Mouse (Mus musculus) 3134 (cell line): ENCODE data around the gene Ulk4.

Experiments
- DNase-seq: peaks from one replicate; pipeline ENCODE4 v3.0.0-alpha.2; 2011; ENCODE audit warnings: low spot score; ENCODE audit not compliant: insufficient read length; ENCODE audit errors: extremely low read depth

Ulk4 gene

DNA sequence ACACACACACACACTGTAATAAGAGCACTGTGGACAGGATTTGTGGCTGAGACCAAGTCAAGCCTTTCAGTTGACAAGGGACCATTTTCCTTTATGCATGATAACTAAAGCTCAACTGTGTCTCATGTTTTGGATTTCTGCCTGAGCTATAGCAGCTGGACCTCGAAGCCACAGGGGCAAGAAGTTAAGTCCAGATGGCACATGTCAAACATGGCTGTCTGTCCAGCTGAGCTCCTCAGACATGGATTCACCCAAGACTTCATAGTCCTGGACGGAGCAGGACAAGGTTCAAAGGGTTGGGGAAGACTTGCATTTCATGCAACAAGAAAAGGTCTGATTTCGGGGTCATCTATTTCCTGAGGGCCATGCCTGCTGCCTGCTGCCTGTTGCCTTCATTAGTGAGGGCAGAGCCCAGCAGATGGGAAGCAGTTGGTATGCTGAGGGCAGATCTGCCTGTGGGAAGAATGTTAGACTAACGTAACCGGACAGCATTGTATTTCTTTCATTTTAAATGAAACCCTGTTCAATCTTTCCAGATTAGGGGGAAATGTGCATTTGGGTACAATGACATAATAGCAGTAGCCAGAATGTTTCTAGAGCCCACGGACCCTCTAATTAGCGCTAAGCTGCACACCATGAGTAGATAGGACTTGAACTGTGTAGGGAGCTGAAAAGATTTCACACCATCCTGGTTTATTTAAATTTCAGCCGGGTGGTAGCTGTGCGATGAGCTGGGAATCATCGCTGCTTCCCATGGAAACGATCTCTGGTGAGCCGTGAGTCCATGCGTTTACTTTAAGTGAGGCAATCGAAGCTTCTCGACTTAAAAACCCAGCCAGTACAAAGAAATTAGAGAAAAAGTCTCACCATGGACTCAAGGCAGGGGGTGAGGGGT is 286.9 kb downstream of the Ulk4 start:
- no peak for DNase-seq

DNA sequence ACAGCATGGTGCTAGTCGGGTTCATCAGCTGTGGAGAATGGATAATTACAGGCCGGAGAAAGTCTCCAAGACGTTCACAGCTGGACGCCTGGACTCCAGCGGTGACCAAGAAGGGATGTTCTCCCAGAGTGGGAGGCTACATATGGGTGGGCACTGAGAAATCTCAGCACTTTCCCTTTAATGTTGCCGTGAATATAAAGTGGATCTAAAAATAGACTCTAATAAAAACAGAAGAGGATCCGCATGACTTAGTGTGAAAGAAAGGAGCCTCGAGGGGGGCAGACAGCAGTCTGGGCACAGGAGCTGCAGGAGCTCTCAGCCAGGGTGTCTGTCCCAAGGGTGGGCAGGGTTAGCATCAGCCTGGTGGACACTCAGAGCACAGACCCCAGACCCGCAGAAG is 288.9 kb downstream of the Ulk4 start:
- no peak for DNase-seq

DNA sequence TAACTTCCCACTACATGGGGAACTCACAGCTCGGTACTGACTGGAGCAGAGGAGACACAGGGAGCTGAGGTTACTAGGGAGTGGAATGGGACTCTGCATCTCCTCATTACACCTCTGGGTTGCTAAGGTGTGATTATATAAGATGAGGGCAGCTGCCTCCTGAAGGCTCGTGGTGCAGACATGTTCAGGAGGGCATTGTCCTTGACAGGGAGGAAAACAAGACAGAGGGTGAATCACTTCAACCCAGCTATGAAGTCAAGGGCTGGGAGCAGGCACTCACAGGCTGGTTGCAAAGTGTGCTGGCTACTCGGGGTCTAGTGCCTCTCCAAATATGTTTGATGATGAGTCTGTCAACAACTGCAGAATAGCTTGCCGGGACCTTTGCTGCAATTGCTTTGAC is 290.0 kb downstream of the Ulk4 start:
- DNase-seq: no peak

DNA sequence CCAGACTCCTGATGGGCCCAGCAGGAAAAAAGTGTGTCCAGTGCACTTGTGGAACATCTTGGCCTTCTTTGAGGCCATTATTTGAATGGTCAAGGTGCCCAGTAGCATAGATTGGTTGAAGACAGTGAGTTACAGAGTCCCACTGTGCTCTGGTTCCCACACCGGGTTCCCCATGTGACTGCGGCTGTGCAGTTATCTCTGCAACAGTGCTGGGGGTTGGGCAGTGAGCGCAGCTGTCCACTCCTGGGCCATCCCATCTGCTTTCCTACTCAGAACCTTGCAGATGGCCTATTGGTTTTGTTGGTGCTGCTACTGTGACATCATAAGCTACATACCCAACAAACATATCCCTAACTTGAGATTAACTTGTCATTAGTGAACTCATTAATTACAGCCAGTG is 290.7 kb downstream of the Ulk4 start:
- no peak for DNase-seq

DNA sequence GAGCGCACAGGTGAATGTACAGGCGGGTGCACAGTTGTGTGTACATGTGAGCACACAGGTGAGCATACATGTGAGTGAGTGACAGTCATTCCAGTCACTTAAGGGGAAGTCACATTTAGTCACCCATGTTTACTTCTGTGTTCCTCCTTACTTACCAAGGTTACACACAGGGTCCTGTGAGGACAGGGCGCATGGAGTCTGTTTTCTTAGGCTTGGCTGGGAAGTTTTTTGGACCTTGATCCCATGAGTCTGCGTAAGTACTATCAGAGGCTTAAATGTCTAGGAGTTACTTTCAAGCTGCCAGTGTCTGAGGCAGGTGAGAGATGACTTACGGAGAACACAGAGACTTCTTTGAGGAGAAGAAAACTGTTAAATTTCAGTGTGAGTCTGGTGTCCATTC is 291.5 kb downstream of the Ulk4 start:
- DNase-seq: no peak

DNA sequence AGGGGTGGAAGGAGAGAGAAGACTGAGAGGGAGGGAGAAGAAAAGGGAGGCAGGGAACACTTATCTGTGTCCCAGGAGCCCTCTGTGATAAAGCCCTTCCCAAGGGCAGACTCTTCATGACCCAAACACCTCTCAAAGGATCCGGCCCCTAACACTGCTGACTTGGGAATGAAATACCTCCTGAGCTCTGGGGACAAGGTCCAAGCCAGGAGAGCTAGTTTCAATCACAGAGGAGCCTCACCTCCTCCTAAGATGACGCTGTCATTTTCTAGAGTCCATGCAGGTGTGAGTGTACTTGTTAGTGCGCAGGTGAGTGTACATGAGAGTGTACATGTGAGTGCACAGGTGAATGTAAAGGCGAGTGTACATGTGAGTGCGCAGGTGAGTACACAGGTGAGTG is 292.0 kb downstream of the Ulk4 start:
- no peak for DNase-seq

DNA sequence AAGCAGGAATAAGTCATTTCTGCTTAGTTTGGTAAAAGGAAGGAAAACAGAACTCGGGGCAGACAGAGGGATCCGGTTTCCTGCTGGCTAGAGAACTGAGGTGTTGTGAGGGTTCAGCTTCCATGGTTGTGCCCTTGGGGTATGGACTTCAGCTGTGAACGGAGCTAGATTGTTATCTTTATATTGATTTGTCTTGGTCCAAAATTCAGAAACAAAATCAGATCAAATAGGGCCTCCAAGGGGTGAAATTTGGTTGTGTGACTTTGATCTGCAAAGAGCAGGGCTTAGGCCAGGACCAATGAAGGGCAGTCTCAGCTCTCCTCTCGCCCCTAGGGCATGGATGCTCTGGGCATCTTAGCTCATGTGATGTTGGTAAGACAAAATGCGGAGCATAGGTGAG is 292.5 kb downstream of the Ulk4 start:
- no peak for DNase-seq

DNA sequence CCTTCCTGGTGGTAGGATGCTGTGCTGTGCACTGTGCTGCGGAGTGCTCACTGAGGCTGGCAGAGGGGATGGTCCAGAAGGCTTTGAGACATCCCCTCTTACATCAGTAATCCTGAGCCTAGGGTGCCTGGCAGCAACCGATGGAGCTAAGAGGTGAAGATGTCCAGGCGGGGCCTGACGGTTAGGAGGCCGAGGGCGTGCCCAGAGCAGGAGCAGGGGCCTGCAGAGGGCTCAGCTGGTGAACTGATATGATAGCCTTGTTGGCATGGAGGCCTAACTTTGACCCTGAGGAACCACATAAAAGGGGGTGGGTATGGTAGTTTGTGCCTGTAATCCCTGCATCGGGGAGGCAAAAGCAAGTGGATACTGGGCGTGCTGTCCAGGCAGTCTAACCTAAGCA is 293.1 kb downstream of the Ulk4 start:
- DNase-seq: no peak

DNA sequence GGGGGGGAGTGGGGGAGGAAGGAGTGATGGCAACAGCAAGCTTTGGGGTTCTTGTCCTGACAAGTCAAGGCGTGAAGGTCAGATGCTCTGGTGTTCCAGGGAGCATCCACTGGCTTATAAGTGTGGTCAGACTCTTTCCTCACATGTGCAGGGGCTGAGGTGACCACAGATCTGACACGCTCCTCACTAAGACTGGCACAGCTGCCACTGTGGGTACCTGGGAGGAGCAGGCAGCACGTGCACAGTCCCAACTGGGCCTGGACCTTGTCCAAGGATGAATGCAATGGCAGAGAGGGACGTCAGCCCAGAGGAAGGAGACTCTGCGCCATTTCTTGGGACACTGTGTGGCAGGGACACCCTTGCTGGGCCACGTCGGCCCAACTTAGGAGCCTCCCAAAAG is 295.2 kb downstream of the Ulk4 start:
- DNase-seq: no peak

DNA sequence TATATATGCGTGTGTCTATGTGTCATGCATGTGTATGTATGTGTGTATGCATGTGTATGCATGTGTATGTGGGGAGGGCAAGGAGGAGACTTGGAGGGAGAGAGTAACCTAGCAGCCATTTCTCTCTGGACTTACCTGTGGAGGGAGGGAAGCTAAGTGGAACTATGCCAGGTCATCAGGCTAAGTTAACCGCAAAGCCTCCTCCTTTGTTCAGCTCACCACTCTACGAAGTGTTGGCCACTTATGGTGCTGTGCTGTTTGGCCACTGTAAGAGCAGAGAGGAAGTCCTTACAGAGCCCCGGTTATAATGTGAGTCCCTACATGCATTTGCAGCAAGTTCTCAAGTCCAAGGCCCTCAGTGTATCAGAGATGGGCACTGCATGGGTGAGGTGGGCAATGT is 300.1 kb downstream of the Ulk4 start:
- DNase-seq: no peak

DNA sequence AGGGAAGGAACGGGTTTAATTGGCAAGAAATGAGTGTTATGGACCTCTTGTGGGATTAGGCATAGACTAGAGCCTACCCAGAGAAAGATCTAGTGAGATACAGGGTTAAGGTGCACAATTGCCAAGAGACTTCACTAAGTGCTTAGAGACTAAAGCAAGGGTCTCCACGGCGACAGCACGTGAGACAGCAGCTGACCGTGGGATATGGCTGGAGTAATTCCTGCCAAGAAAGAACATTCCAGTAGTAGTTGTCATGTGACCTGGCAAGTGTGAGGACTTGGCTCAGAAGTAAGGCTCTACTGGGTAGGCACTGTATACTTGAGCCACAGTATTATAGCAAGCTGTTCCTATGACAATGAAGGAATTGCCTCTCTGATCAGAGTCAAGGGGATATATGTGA is 300.8 kb downstream of the Ulk4 start:
- DNase-seq: no peak

DNA sequence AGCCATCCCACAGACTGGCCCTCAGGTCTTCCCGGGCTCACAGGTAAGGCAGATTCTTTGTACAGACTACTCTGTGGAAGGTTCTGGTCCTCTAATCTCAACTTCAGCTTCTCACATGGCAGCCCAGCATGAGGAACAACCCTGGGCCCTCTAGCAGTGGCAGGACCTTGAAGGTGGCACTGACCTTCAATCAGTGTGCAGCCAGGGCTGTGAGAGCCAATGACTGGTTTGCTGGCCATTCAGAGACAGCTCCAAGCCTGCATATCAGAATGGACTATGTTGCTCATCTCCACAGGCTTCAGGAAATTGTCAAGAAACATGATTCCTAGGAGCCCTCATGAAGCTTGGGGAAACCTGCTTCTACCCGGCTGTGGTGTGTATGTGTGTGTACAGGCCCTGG is 302.8 kb downstream of the Ulk4 start:
- DNase-seq: no peak

DNA sequence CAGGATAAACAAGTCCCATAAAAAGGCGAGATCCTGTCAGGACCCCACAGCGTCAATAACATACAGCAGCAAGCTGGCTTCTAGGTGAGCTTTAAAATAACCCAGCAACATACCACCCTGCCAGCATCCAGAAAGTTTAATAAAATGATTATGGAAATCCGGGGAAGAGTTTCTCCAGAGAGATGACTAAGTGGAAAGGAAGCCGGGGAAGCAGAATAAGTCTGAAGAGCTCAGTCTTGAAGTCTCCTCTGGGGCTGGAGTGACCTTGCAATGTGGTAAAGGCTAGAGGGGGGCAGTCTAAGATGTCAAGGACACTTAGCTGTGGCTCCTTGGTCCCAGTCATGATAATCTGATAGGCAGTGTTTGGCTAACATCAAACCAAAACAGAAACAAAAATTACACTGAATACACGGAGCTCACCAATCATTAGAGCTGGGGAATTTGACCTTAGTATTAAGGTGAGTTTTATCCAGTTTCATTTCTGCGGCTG is 303.9 kb downstream of the Ulk4 start:
- DNase-seq: no peak

DNA sequence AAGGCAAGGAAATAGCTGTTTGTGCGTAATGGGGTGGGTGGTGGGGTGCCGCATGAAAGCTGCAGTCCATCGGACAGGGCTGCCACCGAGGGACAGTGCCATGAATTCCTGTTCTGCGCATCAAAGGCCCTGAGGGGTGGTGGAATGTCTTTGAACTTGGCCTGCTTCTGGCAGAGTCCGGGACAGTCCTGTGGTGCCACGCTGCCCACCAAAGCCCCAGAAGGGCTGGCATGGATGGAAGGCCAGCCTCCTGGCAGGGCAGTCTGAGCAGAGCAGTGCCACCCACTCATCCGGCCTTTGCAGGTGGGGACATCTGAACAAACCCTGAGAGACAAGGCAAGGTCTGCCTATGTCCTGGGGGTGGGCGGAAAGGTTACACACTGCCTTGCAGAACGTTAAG is 312.0 kb downstream of the Ulk4 start:
- DNase-seq: no peak

DNA sequence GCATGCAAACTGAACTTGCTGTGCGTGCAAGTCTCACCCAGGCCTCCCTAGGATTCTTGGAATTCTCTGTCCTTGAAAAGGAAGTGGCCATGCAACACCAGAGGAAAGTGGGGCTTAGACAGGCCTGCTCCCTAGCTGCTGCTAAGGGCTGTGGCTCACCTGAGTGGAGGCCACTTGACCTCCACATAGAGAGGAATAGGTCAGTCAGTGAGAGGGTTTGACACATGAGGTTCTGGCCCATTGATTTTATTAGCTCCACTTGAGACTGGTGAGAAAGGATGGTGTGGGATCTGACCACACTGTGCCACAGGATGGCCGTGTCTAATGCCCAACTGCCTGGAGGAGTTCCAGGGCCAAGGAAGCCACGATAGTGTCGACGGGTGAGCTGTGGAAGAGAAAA is 312.8 kb downstream of the Ulk4 start:
- DNase-seq: no peak

DNA sequence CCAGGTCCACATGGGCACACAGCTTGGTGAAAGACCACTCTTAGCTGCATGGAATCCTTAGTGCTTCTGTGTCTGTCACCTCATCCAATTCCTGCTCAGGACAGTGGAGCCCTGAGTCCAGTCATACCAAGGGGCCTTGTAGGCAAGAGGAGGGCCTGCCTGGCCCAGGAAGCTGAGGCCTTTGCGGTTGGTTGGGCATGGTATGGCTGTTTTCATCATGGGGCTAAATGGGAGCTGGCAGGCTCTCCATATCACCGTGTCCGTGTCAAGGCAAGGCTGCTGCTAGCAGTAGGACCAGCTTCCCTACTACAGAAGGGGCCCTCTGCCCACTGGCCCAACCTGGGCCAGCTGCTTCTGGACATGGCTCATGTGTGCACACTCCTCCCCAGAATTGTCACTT is 313.3 kb downstream of the Ulk4 start:
- DNase-seq: no peak

DNA sequence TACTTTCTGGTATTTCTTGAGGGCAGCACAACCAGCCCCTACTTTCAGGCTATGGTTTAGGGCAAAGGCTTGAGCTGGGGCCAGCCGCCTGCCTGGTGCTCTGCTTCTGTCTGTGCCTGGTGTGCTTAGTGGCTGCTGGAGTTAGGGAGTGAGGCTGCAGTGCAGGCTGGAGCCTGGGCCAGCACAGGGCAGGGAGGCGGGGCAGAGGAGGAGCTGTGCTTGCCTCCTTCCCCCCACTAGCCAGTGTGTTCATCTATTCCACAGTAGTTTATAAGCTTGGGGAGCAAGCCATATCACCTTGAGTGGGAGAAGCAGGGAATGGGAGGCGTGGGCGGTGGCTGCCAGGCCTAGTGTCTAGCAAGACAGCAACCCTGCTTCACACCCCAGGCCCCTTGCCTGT is 313.9 kb downstream of the Ulk4 start:
- no peak for DNase-seq

DNA sequence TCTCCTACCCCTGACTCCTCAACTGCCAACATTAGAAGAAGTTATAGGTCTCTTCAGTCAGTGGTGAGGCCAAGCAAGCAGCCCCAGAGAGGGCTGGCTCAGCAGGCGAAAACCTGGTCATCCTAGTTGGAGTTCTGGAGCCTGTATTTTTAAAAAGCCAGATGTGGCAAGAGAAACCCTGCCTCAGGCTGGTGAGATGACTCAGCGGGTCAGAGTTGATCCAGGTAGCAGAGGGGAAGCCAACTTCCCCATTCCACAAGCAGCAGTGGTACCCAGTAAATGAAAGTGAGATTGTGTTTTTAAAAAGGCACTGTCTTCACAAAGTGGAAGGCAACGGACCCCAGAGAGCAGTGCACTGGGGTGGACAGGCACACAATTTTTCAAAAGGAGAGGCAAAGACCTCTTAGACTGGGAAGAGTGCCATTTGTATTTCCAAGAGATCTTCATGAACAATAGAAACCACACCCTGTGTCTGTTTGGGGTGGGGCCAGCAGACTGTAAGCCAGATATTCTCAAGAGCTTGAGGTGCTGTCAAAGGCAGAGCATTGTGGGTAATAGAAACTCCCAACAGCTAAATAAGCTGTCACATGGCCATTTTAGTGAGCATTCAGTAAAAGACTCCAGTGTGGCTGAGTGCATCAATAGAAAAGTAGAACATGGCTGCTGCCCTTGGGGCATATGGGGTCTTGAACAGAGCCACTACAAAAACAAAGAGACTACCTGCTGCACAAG is 314.9 kb downstream of the Ulk4 start:
- DNase-seq: no peak

DNA sequence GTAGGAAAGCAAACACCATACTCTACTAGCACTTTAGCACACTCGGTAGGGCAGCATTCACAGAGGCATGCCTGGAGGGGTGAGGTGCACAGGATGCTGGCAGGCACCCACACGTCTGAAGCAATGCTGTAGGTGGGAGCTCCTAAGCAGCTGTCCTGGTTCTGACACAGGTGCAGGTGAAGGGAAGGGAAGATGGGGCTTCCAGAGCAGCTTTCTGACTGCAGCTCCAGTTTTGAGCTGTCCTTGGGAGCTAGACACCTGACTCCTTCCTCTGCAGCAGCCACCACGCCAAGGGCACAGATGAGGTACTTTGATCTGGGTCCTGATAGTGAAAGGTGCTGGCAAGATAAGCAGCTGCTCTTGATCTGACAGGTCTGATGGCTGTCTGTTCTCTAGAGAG is 315.5 kb downstream of the Ulk4 start:
- no peak for DNase-seq

DNA sequence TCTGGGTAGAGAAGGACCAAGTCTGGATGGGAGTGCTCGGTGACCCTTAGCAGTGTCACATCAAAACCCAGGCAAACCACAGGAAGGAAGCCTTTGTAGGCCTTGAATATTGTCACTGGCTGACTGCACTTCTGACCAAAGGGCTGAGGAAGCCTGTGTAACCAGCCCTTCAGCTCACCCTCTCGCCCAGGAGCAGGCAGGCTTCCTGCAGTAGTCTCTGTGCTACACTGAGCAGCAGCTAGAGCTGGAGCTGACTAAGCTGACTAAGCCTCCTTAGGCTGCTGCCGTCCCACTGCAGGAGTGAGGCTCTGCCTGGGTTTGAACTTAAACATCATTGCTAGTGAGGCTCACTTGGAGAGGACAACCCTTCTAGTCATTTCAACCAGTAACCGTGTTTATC is 316.4 kb downstream of the Ulk4 start:
- DNase-seq: no peak

DNA sequence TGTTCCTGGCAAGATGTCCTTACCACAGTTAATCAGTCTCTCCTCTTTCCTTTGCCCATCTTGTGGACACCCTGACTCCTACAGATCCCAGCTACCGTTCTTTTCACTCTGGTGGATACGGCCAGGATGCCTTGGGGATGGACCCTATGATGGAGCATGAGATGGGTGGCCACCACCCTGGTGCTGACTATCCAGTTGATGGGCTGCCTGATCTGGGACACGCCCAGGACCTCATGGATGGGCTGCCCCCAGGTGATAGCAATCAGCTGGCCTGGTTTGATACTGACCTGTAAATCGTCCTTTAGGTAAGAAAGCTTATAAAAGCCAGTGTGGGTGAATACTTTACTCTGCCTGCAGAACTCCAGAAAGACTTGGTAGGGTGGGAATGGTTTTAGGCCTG is 317.8 kb downstream of the Ulk4 start:
- no peak for DNase-seq

DNA sequence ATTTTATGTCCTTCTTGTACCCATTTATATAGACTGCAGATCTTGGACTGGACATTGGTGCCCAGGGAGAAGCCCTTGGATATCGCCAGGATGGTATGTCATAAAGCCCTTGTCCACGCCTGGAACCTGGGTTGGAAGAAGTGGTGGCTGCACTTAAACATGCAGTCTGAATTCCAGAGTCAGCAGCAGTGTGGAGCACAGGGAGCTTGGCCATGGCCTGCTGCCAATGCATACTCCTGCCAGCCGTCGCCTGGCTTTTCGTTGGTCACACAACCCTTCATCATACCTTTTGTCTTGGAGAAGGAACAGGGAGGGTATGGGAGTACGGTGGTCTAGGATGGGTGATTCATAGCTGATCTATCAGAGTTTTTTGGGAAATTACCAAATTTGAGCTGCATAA is 318.4 kb downstream of the Ulk4 start:
- no peak for DNase-seq
